Mouse (Mus musculus): ENCODE data around the gene Spock1. TPM values are rescaled to one million over a fixed set of nuclear protein-coding genes. Genes with fewer than 3 reads are reported as not detected.
"Not testable (repeated sequence)": the region's sequence is repeated elsewhere in the genome, so short reads cannot be mapped to it uniquely, and the experiment has no call there.

Spock1 gene
- polyA plus RNA-seq, 1 experiment: 0.23 TPM

DNA sequence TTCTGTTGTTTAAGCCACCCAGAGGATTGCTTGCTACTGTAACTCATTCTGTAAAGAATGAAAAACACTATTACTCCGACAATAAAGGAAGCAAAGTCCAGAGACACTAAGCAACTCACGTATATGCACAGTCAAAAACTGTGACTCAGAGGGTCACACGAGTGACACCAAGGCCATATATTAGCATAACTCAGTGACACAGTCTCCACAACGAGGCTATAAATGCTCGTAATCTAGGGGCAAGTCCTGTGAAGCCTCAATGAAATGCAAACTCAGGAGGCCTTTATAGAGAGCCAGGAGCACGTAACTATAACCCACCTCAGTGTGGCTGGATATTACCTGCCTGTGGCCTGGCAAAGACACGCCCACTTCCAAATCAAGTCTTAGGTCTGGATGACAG, 298.2 kb downstream of the Spock1 start:
- no peak for TF ChIP-seq CTCF (IDR thresholded peaks at IDR 0.05; ENCODE audit: borderline replicate concordance, insufficient read depth, low read length)
- no peak for TF ChIP-seq POLR2A (IDR thresholded peaks at IDR 0.05; ENCODE audit: low read depth, low read length)
- Histone ChIP-seq H3K4me3 (ENCODE audit: insufficient read depth, low read length) (no peak overlapping the region), H3K27ac (ENCODE audit: insufficient read depth, low read length) (no peak overlapping the region), H3K4me1 (ENCODE audit: control insufficient read depth, insufficient read depth, low read length) (no peaks in the 10 kb centered on the region)

DNA sequence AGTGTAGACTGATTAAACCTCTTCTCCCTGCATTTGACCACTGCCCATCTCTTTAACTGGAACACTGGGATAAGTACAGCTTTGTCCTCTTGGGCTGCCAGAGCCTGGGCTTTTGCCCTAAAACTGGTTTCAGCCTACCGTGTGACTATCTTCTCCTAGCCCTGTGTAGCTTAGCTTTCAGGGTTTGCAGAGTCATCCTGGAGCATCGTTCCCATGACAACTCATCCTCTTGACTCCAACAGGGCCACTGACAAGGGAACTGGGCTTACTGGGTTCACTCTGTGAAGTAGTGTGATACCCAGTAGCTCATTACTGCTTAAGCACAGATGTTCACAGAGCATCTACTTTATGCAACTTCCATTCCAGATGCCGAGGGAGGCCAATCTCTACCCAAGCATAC, 303.7 kb downstream of the Spock1 start:
- TF ChIP-seq POLR2A (IDR thresholded peaks at IDR 0.05; ENCODE audit: low read depth, low read length) (no peak), CTCF (IDR thresholded peaks at IDR 0.05; ENCODE audit: borderline replicate concordance, insufficient read depth, low read length) (no peak)
- Histone ChIP-seq H3K4me3 (ENCODE audit: insufficient read depth, low read length) (no peak overlapping the region), H3K27ac (ENCODE audit: insufficient read depth, low read length) (no peak overlapping the region), H3K4me1 (ENCODE audit: control insufficient read depth, insufficient read depth, low read length) (no peaks in the 10 kb centered on the region)

DNA sequence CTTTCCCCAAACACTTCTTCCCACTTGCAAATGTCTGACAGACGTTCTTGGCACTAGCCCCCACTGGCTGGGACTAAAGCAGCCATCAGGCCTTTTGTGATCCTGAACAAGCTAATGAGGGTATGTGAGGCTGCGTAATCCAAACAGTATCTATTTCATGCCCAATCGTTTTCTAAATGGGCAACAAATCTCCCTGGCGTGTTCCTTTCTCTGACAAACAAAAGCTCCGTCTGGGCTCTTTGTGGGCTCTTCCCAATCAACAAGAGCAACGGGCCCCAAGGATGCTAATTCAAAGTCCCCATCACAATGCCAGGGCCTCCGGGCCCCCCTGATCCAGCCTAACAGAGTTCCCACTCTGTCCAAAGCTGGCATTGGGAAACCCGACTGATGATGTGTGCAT, 304.9 kb downstream of the Spock1 start:
- TF ChIP-seq POLR2A (IDR thresholded peaks at IDR 0.05; ENCODE audit: low read depth, low read length) (no peak), CTCF (IDR thresholded peaks at IDR 0.05; ENCODE audit: borderline replicate concordance, insufficient read depth, low read length) (no peak)
- Histone ChIP-seq H3K4me1 (ENCODE audit: control insufficient read depth, insufficient read depth, low read length) (no peaks in the 10 kb centered on the region), H3K27ac (ENCODE audit: insufficient read depth, low read length) (no peak overlapping the region), H3K4me3 (ENCODE audit: insufficient read depth, low read length) (no peak overlapping the region)

GRCm38 (mm10) chr13:57595761-57596051, 312.4 kb downstream of the Spock1 start:
- Histone ChIP-seq H3K4me3 (ENCODE audit: insufficient read depth, low read length) (no peak overlapping the region), H3K27ac (ENCODE audit: insufficient read depth, low read length) (no peak overlapping the region)

DNA sequence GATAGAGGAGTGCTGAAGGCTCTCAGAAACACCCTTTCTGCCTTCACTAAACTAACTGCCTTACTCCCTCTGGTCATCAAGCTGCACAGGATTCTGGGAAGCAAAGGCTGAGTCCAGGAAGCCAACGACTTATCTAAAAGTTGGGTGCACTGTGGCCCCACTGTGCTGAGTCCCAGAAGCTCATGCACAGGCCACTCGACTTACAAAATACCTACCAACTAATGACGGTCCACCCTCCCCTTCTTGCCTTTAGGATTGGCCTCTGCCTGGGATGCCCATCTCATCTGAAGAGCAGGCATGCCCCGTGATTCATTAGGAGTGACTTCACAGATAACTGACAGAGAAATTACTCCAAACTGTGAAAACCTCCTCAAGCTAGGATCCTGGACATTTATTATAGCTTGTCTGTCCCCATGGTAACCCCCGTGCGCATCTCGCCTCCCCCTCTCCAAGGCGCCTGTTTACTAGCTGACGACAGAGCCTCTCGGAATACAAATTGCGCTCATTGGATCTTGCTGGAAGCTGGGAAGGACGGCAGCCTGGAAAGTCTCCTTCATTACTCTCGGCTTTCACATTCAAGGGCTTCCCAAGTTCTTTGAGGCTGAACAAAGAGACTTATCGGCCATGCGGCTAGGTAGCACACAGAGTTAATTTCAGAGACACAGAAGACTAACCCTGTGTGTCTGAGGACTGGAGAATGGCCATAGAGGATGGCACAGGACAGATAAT, 312.9 kb downstream of the Spock1 start:
- TF ChIP-seq POLR2A (IDR thresholded peaks at IDR 0.05; ENCODE audit: low read depth, low read length): no peak
- no peak for TF ChIP-seq CTCF (IDR thresholded peaks at IDR 0.05; ENCODE audit: borderline replicate concordance, insufficient read depth, low read length)
- H3K4me1 ChIP-seq (ENCODE audit: control insufficient read depth, insufficient read depth, low read length): no peaks in the 10 kb centered on the region
- no peak overlapping the region for H3K27ac ChIP-seq (ENCODE audit: insufficient read depth, low read length)
- no peak overlapping the region for H3K4me3 ChIP-seq (ENCODE audit: insufficient read depth, low read length)

More at GRCm38 (mm10) chr13:57595761-57596051, 312.4 kb downstream of the Spock1 start:
- no peaks in the 10 kb centered on the region for H3K4me1 ChIP-seq (ENCODE audit: control insufficient read depth, insufficient read depth, low read length)
- no peak for TF ChIP-seq CTCF (IDR thresholded peaks at IDR 0.05; ENCODE audit: borderline replicate concordance, insufficient read depth, low read length)
- TF ChIP-seq POLR2A (IDR thresholded peaks at IDR 0.05; ENCODE audit: low read depth, low read length): no peak

- H3K4me1 ChIP-seq (ENCODE audit: control insufficient read depth, insufficient read depth, low read length); H3K27ac ChIP-seq (ENCODE audit: insufficient read depth, low read length); H3K4me3 ChIP-seq (ENCODE audit: insufficient read depth, low read length): not testable (repeated sequence)
These were observed 318.7 kb downstream of the Spock1 start for GRCm38 (mm10) chr13:57589338-57589914.

- TF ChIP-seq CTCF (IDR thresholded peaks at IDR 0.05; ENCODE audit: borderline replicate concordance, insufficient read depth, low read length) (no peak), POLR2A (IDR thresholded peaks at IDR 0.05; ENCODE audit: low read depth, low read length) (no peak)
- Histone ChIP-seq H3K4me3 (ENCODE audit: insufficient read depth, low read length) (no peak overlapping the region), H3K4me1 (ENCODE audit: control insufficient read depth, insufficient read depth, low read length) (no peaks in the 10 kb centered on the region), H3K27ac (ENCODE audit: insufficient read depth, low read length) (no peak overlapping the region)
These were observed 319.4 kb downstream of the Spock1 start for GRCm38 (mm10) chr13:57588558-57589273.

- H3K4me3 ChIP-seq (ENCODE audit: insufficient read depth, low read length): no peak overlapping the region
- TF ChIP-seq CTCF (IDR thresholded peaks at IDR 0.05; ENCODE audit: borderline replicate concordance, insufficient read depth, low read length): no peak
- TF ChIP-seq POLR2A (IDR thresholded peaks at IDR 0.05; ENCODE audit: low read depth, low read length): no peak
- H3K27ac ChIP-seq (ENCODE audit: insufficient read depth, low read length): no peak overlapping the region
These were observed 323.0 kb downstream of the Spock1 start for GRCm38 (mm10) chr13:57585131-57585530.

GRCm38 (mm10) chr13:57582314-57582976, 325.7 kb downstream of the Spock1 start:
- no peak overlapping the region for H3K4me3 ChIP-seq (ENCODE audit: insufficient read depth, low read length)
- H3K4me1 ChIP-seq (ENCODE audit: control insufficient read depth, insufficient read depth, low read length): no peaks in the 10 kb centered on the region
- TF ChIP-seq CTCF (IDR thresholded peaks at IDR 0.05; ENCODE audit: borderline replicate concordance, insufficient read depth, low read length): no peak
- TF ChIP-seq POLR2A (IDR thresholded peaks at IDR 0.05; ENCODE audit: low read depth, low read length): no peak
- no peak overlapping the region for H3K27ac ChIP-seq (ENCODE audit: insufficient read depth, low read length)

More at GRCm38 (mm10) chr13:57585131-57585530, 323.0 kb downstream of the Spock1 start:
- H3K4me1 ChIP-seq (ENCODE audit: control insufficient read depth, insufficient read depth, low read length): no peaks in the 10 kb centered on the region
